Mouse (Mus musculus): ENCODE results near the gene Ablim1. TPM values are rescaled to one million over a fixed set of nuclear protein-coding genes. Genes with fewer than 3 reads are reported as not detected.
A peak's percentile ranks its signal among the peaks of the same experiment; 100 is the strongest.

Gene Ablim1
- polyA plus RNA-seq, 1 experiment from 2014 or later = 40.5 TPM

GRCm38 (mm10) chr19:57240259-57240658, 74.5 kb downstream of the Ablim1 start:
- H3K9me3 ChIP-seq (replicated peaks; ENCODE audit: low read length) = no peaks in the 10 kb centered on the region
- H3K4me1 ChIP-seq (replicated peaks; ENCODE audit: insufficient read depth, low read length) = no peaks in the 10 kb centered on the region
- ATAC-seq (replicated peaks; ENCODE audit: low FRiP score, low read depth) = no peak
- H3K27ac ChIP-seq = no peak overlapping the region
- no peak for TF ChIP-seq CTCF (IDR thresholded peaks at IDR 0.05; ENCODE audit: low read depth)
- no peak for DNase-seq (ENCODE audit: low spot score)
- H3K4me2 ChIP-seq (ENCODE audit: low read length) = no peak overlapping the region
- no peak overlapping the region for H3K4me3 ChIP-seq (replicated peaks; ENCODE audit: low read depth, low read length)
- 79% methylated on average over 6 of the region's 6 CpGs for WGBS
- no peaks in the 10 kb centered on the region for H3K36me3 ChIP-seq (ENCODE audit: insufficient read depth, low read length)
- H3K27me3 ChIP-seq (ENCODE audit: insufficient read depth, low read length) = no peaks in the 10 kb centered on the region
- H3K9ac ChIP-seq (ENCODE audit: low read depth, low read length) = no peak overlapping the region

- ATAC-seq (replicated peaks; ENCODE audit: low FRiP score, low read depth) = no peak
- peak; percentile 41 for DNase-seq (ENCODE audit: low spot score)
- Histone ChIP-seq H3K9ac (ENCODE audit: low read depth, low read length) (no peak overlapping the region), H3K4me3 (replicated peaks; ENCODE audit: low read depth, low read length) (no peak overlapping the region), H3K4me1 (replicated peaks; ENCODE audit: insufficient read depth, low read length) (no peaks in the 10 kb centered on the region), H3K9me3 (replicated peaks; ENCODE audit: low read length) (no peaks in the 10 kb centered on the region), H3K4me2 (ENCODE audit: low read length) (no peak overlapping the region), H3K36me3 (ENCODE audit: insufficient read depth, low read length) (no peaks in the 10 kb centered on the region), H3K27ac (no peak overlapping the region), H3K27me3 (ENCODE audit: insufficient read depth, low read length) (no peaks in the 10 kb centered on the region)
- no peak for TF ChIP-seq CTCF (IDR thresholded peaks at IDR 0.05; ENCODE audit: low read depth)
- 54% methylated on average over 11 of the region's 11 CpGs for WGBS
Measured at GRCm38 (mm10) chr19:57239176-57239784, 75.4 kb downstream of the Ablim1 start.

GRCm38 (mm10) chr19:57238461-57238860, 76.3 kb downstream of the Ablim1 start:
- WGBS = 69% methylated on average over 7 of the region's 7 CpGs

GRCm38 (mm10) chr19:57237534-57237933, 77.2 kb downstream of the Ablim1 start:
- ATAC-seq (replicated peaks; ENCODE audit: low FRiP score, low read depth) (no peak), DNase-seq (ENCODE audit: low spot score) (no peak)
- H3K27me3 ChIP-seq (ENCODE audit: insufficient read depth, low read length) = no peaks in the 10 kb centered on the region
- H3K4me1 ChIP-seq (replicated peaks; ENCODE audit: insufficient read depth, low read length) = no peaks in the 10 kb centered on the region
- no peaks in the 10 kb centered on the region for H3K9me3 ChIP-seq (replicated peaks; ENCODE audit: low read length)
- no peak overlapping the region for H3K27ac ChIP-seq
- WGBS = 82% methylated on average over 6 of the region's 6 CpGs
- H3K9ac ChIP-seq (ENCODE audit: low read depth, low read length) = no peak overlapping the region
- no peak overlapping the region for H3K4me2 ChIP-seq (ENCODE audit: low read length)
- H3K4me3 ChIP-seq (replicated peaks; ENCODE audit: low read depth, low read length) = no peak overlapping the region
- no peak for TF ChIP-seq CTCF (IDR thresholded peaks at IDR 0.05; ENCODE audit: low read depth)
- H3K36me3 ChIP-seq (ENCODE audit: insufficient read depth, low read length) = no peaks in the 10 kb centered on the region

More at GRCm38 (mm10) chr19:57238461-57238860, 76.3 kb downstream of the Ablim1 start:
- Histone ChIP-seq H3K27ac (no peak overlapping the region), H3K4me2 (ENCODE audit: low read length) (no peak overlapping the region), H3K9ac (ENCODE audit: low read depth, low read length) (no peak overlapping the region), H3K4me1 (replicated peaks; ENCODE audit: insufficient read depth, low read length) (no peaks in the 10 kb centered on the region), H3K9me3 (replicated peaks; ENCODE audit: low read length) (no peaks in the 10 kb centered on the region), H3K27me3 (ENCODE audit: insufficient read depth, low read length) (no peaks in the 10 kb centered on the region), H3K4me3 (replicated peaks; ENCODE audit: low read depth, low read length) (no peak overlapping the region), H3K36me3 (ENCODE audit: insufficient read depth, low read length) (no peaks in the 10 kb centered on the region)
- TF ChIP-seq CTCF (IDR thresholded peaks at IDR 0.05; ENCODE audit: low read depth) = no peak
- DNase-seq (ENCODE audit: low spot score) (no peak), ATAC-seq (replicated peaks; ENCODE audit: low FRiP score, low read depth) (no peak)

- H3K27me3 ChIP-seq (ENCODE audit: insufficient read depth, low read length) = no peaks in the 10 kb centered on the region
- H3K36me3 ChIP-seq (ENCODE audit: insufficient read depth, low read length) = no peaks in the 10 kb centered on the region
- H3K4me2 ChIP-seq (ENCODE audit: low read length) = no peak overlapping the region
- no peak for DNase-seq (ENCODE audit: low spot score)
- no peak for ATAC-seq (replicated peaks; ENCODE audit: low FRiP score, low read depth)
- no peak for TF ChIP-seq CTCF (IDR thresholded peaks at IDR 0.05; ENCODE audit: low read depth)
- no peaks in the 10 kb centered on the region for H3K4me1 ChIP-seq (replicated peaks; ENCODE audit: insufficient read depth, low read length)
- H3K9me3 ChIP-seq (replicated peaks; ENCODE audit: low read length) = no peaks in the 10 kb centered on the region
- H3K9ac ChIP-seq (ENCODE audit: low read depth, low read length) = no peak overlapping the region
- no peak overlapping the region for H3K4me3 ChIP-seq (replicated peaks; ENCODE audit: low read depth, low read length)
- H3K27ac ChIP-seq = no peak overlapping the region
- WGBS = 71% methylated on average over 15 of the region's 15 CpGs
Measured at GRCm38 (mm10) chr19:57236647-57237046, 78.1 kb downstream of the Ablim1 start.

GRCm38 (mm10) chr19:57235931-57236330, 78.8 kb downstream of the Ablim1 start:
- no peak overlapping the region for H3K9ac ChIP-seq (ENCODE audit: low read depth, low read length)
- no peak for TF ChIP-seq CTCF (IDR thresholded peaks at IDR 0.05; ENCODE audit: low read depth)
- WGBS = 95% methylated on average over 2 of the region's 2 CpGs
- ATAC-seq (replicated peaks; ENCODE audit: low FRiP score, low read depth) (no peak), DNase-seq (ENCODE audit: low spot score) (no peak)
- H3K4me3 ChIP-seq (replicated peaks; ENCODE audit: low read depth, low read length) = no peak overlapping the region
- H3K27ac ChIP-seq = no peak overlapping the region
- H3K27me3 ChIP-seq (ENCODE audit: insufficient read depth, low read length) = no peaks in the 10 kb centered on the region
- H3K4me2 ChIP-seq (ENCODE audit: low read length) = no peak overlapping the region
- no peaks in the 10 kb centered on the region for H3K9me3 ChIP-seq (replicated peaks; ENCODE audit: low read length)
- H3K36me3 ChIP-seq (ENCODE audit: insufficient read depth, low read length) = no peaks in the 10 kb centered on the region
- no peaks in the 10 kb centered on the region for H3K4me1 ChIP-seq (replicated peaks; ENCODE audit: insufficient read depth, low read length)

GRCm38 (mm10) chr19:57230996-57231395, 83.7 kb downstream of the Ablim1 start:
- TF ChIP-seq CTCF (IDR thresholded peaks at IDR 0.05; ENCODE audit: low read depth) = no peak
- ATAC-seq (replicated peaks; ENCODE audit: low FRiP score, low read depth) = no peak
- WGBS = 68% methylated on average over 4 of the region's 4 CpGs
- Histone ChIP-seq H3K4me1 (replicated peaks; ENCODE audit: insufficient read depth, low read length) (no peaks in the 10 kb centered on the region), H3K9ac (ENCODE audit: low read depth, low read length) (no peak overlapping the region), H3K27ac (no peak overlapping the region), H3K36me3 (ENCODE audit: insufficient read depth, low read length) (no peaks in the 10 kb centered on the region), H3K27me3 (ENCODE audit: insufficient read depth, low read length) (no peaks in the 10 kb centered on the region), H3K9me3 (replicated peaks; ENCODE audit: low read length) (no peaks in the 10 kb centered on the region), H3K4me2 (ENCODE audit: low read length) (no peak overlapping the region), H3K4me3 (replicated peaks; ENCODE audit: low read depth, low read length) (no peak overlapping the region)
- no peak for DNase-seq (ENCODE audit: low spot score)
